Mouse (Mus musculus): ENCODE results near the gene Ube4a. TPM values are rescaled to one million over a fixed set of nuclear protein-coding genes. Genes with fewer than 3 reads are reported as not detected.
A peak's percentile ranks its signal among the peaks of the same experiment; 100 is the strongest.

The Ube4a gene
- polyA plus RNA-seq, 1 experiment from 2014 or later, result 27.0 TPM

GRCm38 (mm10) chr9:44875476-44875875 lies 89.9 kb downstream of the Ube4a start:
- Histone ChIP-seq H3K4me1 (peaks cover 72% of the 10 kb centered on the region), H3K9ac (no peak overlapping the region), H3K4me2 (replicated peaks) (no peak overlapping the region), H3K36me3 (peaks cover 13% of the 10 kb centered on the region), H3K27ac (no peak overlapping the region), H3K27me3 (no peaks in the 10 kb centered on the region), H3K9me3 (no peaks in the 10 kb centered on the region), H3K4me3 (no peak overlapping the region)
- no peak for ATAC-seq (ENCODE audit: low FRiP score, low read depth)
- WGBS, result 51% methylated on average over 7 of the region's 7 CpGs

DNA sequence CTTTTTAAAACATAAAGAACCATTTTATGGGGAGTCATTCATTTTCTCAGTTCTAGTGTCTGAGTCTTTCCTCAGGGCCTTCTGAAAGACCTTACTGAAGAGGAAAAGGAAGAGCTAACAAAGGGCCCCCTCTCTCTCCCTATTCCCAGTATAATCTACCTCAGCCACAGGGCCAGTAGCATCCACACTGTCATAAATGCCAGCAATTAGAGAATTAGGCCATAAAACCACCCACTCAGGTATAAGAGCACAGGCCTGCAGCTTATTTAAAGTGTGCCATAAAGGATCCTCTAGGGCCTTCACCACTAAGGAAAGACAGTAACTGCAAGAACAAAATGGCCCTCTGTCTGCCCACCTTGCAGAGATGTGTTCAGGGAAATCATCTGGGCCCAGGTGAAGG lies 91.2 kb downstream of the Ube4a start:
- Histone ChIP-seq H3K9ac (no peak overlapping the region), H3K4me1 (peaks cover 73% of the 10 kb centered on the region), H3K4me3 (no peak overlapping the region), H3K36me3 (peaks cover 13% of the 10 kb centered on the region), H3K4me2 (replicated peaks) (peak overlapping the region; percentile 25; the same call in 1 of the 2 replicates), H3K27me3 (no peaks in the 10 kb centered on the region), H3K27ac (no peak overlapping the region), H3K9me3 (no peaks in the 10 kb centered on the region)
- ATAC-seq (ENCODE audit: low FRiP score, low read depth), result no peak

- Histone ChIP-seq H3K9me3 (no peaks in the 10 kb centered on the region), H3K4me2 (replicated peaks) (peak overlapping the region; percentile 25; the same call in 1 of the 2 replicates), H3K36me3 (peaks cover 13% of the 10 kb centered on the region), H3K4me1 (peaks cover 69% of the 10 kb centered on the region), H3K9ac (peak overlapping the region; percentile 19; the same call in 1 of the 2 replicates), H3K27ac (no peak overlapping the region), H3K4me3 (no peak overlapping the region), H3K27me3 (no peaks in the 10 kb centered on the region)
- no peak for ATAC-seq (ENCODE audit: low FRiP score, low read depth)
- 44% methylated on average over 5 of the region's 5 CpGs for WGBS
Measured at GRCm38 (mm10) chr9:44873665-44874064, 91.7 kb downstream of the Ube4a start.

Other genes with a start within 250 kb of the Ube4a start
- 45.3 and 46.1 TPM in 2 replicates for gene Phldb1, start 230.4 kb downstream of the Ube4a start, polyA plus RNA-seq (2015; fragmentation: Nextera tagmentation; extraction: Ambion mirVana)
- gene Arcn1, start 197.8 kb downstream of the Ube4a start, polyA plus RNA-seq (2015; fragmentation: Nextera tagmentation; extraction: Ambion mirVana), result 207 and 225 TPM in 2 replicates
- 146 and 152 TPM in 2 replicates for gene Ift46, start 197.7 kb downstream of the Ube4a start, polyA plus RNA-seq (2015; fragmentation: Nextera tagmentation; extraction: Ambion mirVana)
- gene Tmem25, start 166.3 kb downstream of the Ube4a start, polyA plus RNA-seq (2015; fragmentation: Nextera tagmentation; extraction: Ambion mirVana), result 4.9 and 5.1 TPM in 2 replicates
- gene Ttc36, start 162.5 kb downstream of the Ube4a start, polyA plus RNA-seq (2015; fragmentation: Nextera tagmentation; extraction: Ambion mirVana), result 0.47 TPM in 1 of 2 replicates, not detected in the other
- 18.0 and 20.3 TPM in 2 replicates for gene Kmt2a, start 84.3 kb downstream of the Ube4a start, polyA plus RNA-seq (2015; fragmentation: Nextera tagmentation; extraction: Ambion mirVana)
- gene Atp5l, start 44.9 kb downstream of the Ube4a start, polyA plus RNA-seq (2015; fragmentation: Nextera tagmentation; extraction: Ambion mirVana), result 613 and 626 TPM in 2 replicates
- 0.50 and 0.61 TPM in 2 replicates for gene Cd3g, start 14.8 kb upstream of the Ube4a start, polyA plus RNA-seq (2015; fragmentation: Nextera tagmentation; extraction: Ambion mirVana)
- 0.15 TPM in 1 of 2 replicates, not detected in the other for gene Cd3d, start 16.2 kb upstream of the Ube4a start, polyA plus RNA-seq (2015; fragmentation: Nextera tagmentation; extraction: Ambion mirVana)
- not detected in 2 replicates for gene Cd3e, start 44.0 kb upstream of the Ube4a start, polyA plus RNA-seq (2015; fragmentation: Nextera tagmentation; extraction: Ambion mirVana)
- gene Mpzl2, start 74.2 kb upstream of the Ube4a start, polyA plus RNA-seq (2015; fragmentation: Nextera tagmentation; extraction: Ambion mirVana), result 16.5 and 19.7 TPM in 2 replicates
- gene Mpzl3, start 89.6 kb upstream of the Ube4a start, polyA plus RNA-seq (2015; fragmentation: Nextera tagmentation; extraction: Ambion mirVana), result 2.0 and 2.2 TPM in 2 replicates
- gene Jaml, start 113.6 kb upstream of the Ube4a start, polyA plus RNA-seq (2015; fragmentation: Nextera tagmentation; extraction: Ambion mirVana), result 1.2 and 1.5 TPM in 2 replicates
- 7.0 and 7.2 TPM in 2 replicates for gene Scn2b, start 152.2 kb upstream of the Ube4a start, polyA plus RNA-seq (2015; fragmentation: Nextera tagmentation; extraction: Ambion mirVana)
- gene Scn4b, start 172.8 kb upstream of the Ube4a start, polyA plus RNA-seq (2015; fragmentation: Nextera tagmentation; extraction: Ambion mirVana), result 0.11 and 0.13 TPM in 2 replicates
- not detected in 2 replicates for gene BC049352, start 216.4 kb upstream of the Ube4a start, polyA plus RNA-seq (2015; fragmentation: Nextera tagmentation; extraction: Ambion mirVana)
- 0.22 and 0.24 TPM in 2 replicates for gene Tmprss4, start 238.5 kb upstream of the Ube4a start, polyA plus RNA-seq (2015; fragmentation: Nextera tagmentation; extraction: Ambion mirVana)

Data from limb, embryonic 13.5 days (tissue).